Mouse (Mus musculus) limb, embryonic 11.5 days (tissue): ENCODE data around the gene Cabcoco1. TPM values are rescaled to one million over a fixed set of nuclear protein-coding genes. Genes with fewer than 3 reads are reported as not detected.

Source experiments
- ATAC-seq: fragments of 200-750 bp; cut with Nextera tagmentation; 2 replicates; pipeline ENCODE4 v1.8.0; 2017; ENCODE audit warnings: low read depth; ENCODE audit not compliant: insufficient number of reproducible peaks, low FRiP score, low TSS enrichment
- DNase-seq: peaks from one replicate; pipeline ENCODE4 v3.0.0-alpha.2; 2015; ENCODE audit warnings: low spot score
- H3K27ac ChIP-seq: fragments of 300-500 bp; sonication (generic); replicated peaks from 2 replicates; pipeline ENCODE4 v1.5.1; 2014; ENCODE audit warnings: low read depth, mild to moderate bottlenecking, low read length
- H3K27me3 ChIP-seq: fragments of 300-500 bp; sonication (generic); 2 replicates; pipeline ENCODE4 v1.6.1; 2014; ENCODE audit warnings: mild to moderate bottlenecking, low read length, mixed read lengths; ENCODE audit not compliant: control insufficient read depth, insufficient read depth
- H3K36me3 ChIP-seq: fragments of 300-500 bp; sonication (generic); 2 replicates; pipeline ENCODE4 v1.6.1; 2014; ENCODE audit warnings: mild to moderate bottlenecking, low read length, moderate library complexity, mixed read lengths; ENCODE audit not compliant: control insufficient read depth, insufficient read depth
- H3K4me1 ChIP-seq: fragments of 300-500 bp; sonication (generic); 2 replicates; pipeline ENCODE4 v1.6.1; 2014; ENCODE audit warnings: low read length, mixed read lengths; ENCODE audit not compliant: control insufficient read depth, insufficient read depth
- H3K4me2 ChIP-seq: fragments of 300-500 bp; sonication (generic); 2 replicates; pipeline ENCODE4 v1.6.1; 2014; ENCODE audit warnings: low read depth, mild to moderate bottlenecking, moderate library complexity; ENCODE audit not compliant: severe bottlenecking
- H3K4me3 ChIP-seq: fragments of 300-500 bp; sonication (generic); 2 replicates; pipeline ENCODE4 v1.5.1; 2014; ENCODE audit warnings: low read depth, low read length
- H3K9ac ChIP-seq: fragments of 300-500 bp; sonication (generic); 2 replicates; pipeline ENCODE4 v1.6.1; 2014; ENCODE audit warnings: mild to moderate bottlenecking, low read length
- H3K9me3 ChIP-seq: fragments of 300-500 bp; sonication (generic); 2 replicates; pipeline ENCODE4 v1.6.1; 2016; ENCODE audit warnings: low read length; ENCODE audit not compliant: control insufficient read depth
- WGBS: fragments of 180-500 bp; shearing (Covaris S2); extraction: QIAGEN DNeasy Blood & Tissue Kit; methylation state at CpG from one replicate; pipeline ENCODE4 v1.1.7; 2014; 5-methylcytosine and 5-hydroxymethylcytosine counted together
- polyA plus RNA-seq: library from polyadenylated mRNA; unstranded; fragments of >200 nt; fragmentation: Nextera tagmentation; extraction: Ambion mirVana; gene quantifications from 2 replicates; pipeline ENCODE4 v1.2.1, GENCODE M21; 2014

Gene Cabcoco1
- polyA plus RNA-seq, 1 experiment from 2014 or later: 0.69 TPM

DNA sequence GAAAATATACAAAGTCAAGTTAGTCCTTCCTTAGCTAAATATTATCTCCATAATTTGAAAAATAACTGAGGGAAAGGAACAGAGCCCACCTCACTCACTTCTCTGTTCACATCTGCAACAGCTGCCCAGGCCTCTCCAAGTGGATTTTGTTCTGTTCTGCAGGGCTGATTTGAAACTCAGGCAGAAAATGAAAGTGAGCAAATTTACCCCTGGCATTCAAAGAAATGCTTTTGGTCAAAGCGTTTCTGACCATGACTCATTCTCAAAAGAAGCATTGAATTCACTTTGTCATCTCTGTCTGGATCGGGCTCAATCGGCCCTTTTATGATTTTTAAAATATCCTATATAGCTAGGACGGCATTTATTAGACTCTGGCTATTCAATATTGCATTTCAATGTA is 135.8 kb downstream of the Cabcoco1 start:
- Histone ChIP-seq H3K4me3 (no peak overlapping the region), H3K4me1 (no peaks in the 10 kb centered on the region), H3K36me3 (no peaks in the 10 kb centered on the region), H3K9me3 (no peaks in the 10 kb centered on the region), H3K27me3 (no peaks in the 10 kb centered on the region), H3K27ac (no peak overlapping the region), H3K4me2 (no peak overlapping the region), H3K9ac (no peak overlapping the region)
- ATAC-seq (no peak), DNase-seq (no peak)
- 91% methylated on average over 4 of the region's 4 CpGs for WGBS

- ATAC-seq: no peak
- no peak for DNase-seq
- Histone ChIP-seq H3K27me3 (no peaks in the 10 kb centered on the region), H3K4me2 (no peak overlapping the region), H3K4me1 (no peaks in the 10 kb centered on the region), H3K9ac (no peak overlapping the region), H3K9me3 (no peaks in the 10 kb centered on the region), H3K4me3 (no peak overlapping the region), H3K36me3 (no peaks in the 10 kb centered on the region), H3K27ac (no peak overlapping the region)
- 89% methylated on average over 8 of the region's 8 CpGs for WGBS
These were observed 144.9 kb downstream of the Cabcoco1 start for GRCm38 (mm10) chr10:68396786-68397185.

DNA sequence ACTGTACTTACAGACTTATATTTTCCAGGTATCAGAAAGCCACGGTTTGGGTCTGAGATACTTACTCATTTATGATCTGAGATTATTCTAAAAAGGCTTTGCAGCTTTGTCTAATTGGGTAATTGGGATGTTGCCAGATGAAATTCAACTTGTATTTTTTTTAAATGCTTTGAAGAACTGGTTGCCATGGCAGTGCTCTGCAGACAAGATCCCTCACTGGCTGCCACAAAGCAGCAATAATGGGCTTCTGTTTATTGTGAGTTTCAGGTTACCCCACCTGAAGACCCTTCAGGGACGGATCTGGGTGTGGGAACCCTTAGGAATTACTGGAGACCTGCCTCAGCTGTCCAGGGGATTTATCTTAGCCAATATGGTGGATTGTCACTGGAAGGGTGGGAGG is 145.6 kb downstream of the Cabcoco1 start:
- no peak overlapping the region for H3K4me2 ChIP-seq
- ATAC-seq: no peak
- H3K36me3 ChIP-seq: no peaks in the 10 kb centered on the region
- WGBS: 36% methylated on average over 2 of the region's 2 CpGs
- H3K4me3 ChIP-seq: no peak overlapping the region
- H3K9me3 ChIP-seq: no peaks in the 10 kb centered on the region
- H3K9ac ChIP-seq: no peak overlapping the region
- H3K4me1 ChIP-seq: no peaks in the 10 kb centered on the region
- no peaks in the 10 kb centered on the region for H3K27me3 ChIP-seq
- no peak overlapping the region for H3K27ac ChIP-seq
- DNase-seq: no peak

- ATAC-seq: no peak
- H3K9ac ChIP-seq: no peak overlapping the region
- no peaks in the 10 kb centered on the region for H3K4me1 ChIP-seq
- no peak overlapping the region for H3K4me2 ChIP-seq
- no peak overlapping the region for H3K4me3 ChIP-seq
- no peaks in the 10 kb centered on the region for H3K9me3 ChIP-seq
- no peak overlapping the region for H3K27ac ChIP-seq
- WGBS: 76% methylated on average over 4 of the region's 4 CpGs
- no peaks in the 10 kb centered on the region for H3K36me3 ChIP-seq
- H3K27me3 ChIP-seq: no peaks in the 10 kb centered on the region
- DNase-seq: no peak
These were observed 150.1 kb downstream of the Cabcoco1 start for GRCm38 (mm10) chr10:68391640-68392039.

DNA sequence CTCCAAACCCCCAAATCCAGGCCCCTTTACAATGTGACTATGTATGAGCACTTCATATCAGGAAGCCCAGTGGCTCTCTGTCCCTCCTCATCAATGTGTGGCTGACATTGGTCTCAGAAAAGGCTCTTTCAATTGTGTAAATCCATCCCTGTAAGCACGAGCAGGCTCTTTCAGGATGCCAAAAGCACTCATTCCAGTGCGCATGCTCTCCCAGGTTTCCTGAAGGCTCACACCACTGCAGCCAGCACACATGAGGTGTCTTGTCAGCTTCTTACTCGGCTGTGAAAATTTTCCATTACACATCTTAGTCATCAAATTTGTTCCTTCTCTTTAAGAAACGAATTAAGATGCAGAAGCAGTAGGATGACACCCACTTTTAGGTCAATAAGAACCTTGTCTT is 152.9 kb downstream of the Cabcoco1 start:
- H3K27ac ChIP-seq: no peak overlapping the region

DNA sequence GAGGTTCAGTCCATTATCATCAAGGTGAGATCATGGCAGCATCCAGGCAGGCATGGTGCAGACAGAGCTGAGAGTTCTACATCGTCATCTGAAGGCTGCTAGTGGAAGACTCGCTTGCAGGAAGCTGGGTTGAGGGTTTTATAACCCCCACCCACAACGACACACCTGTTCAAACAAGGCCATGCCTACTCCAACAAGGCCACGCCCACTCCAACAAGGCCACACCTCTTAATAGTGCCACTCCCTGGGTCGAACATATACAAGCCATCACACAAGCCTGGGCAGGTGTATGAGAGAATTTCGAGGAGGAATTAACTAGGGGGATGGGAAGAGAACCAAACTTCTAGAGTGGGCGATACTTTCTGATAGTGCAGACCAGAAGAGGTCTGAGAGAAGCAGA is 153.6 kb downstream of the Cabcoco1 start:
- Histone ChIP-seq H3K27ac (no peak overlapping the region), H3K9me3 (no peaks in the 10 kb centered on the region), H3K27me3 (no peaks in the 10 kb centered on the region), H3K4me3 (no peak overlapping the region), H3K4me1 (no peaks in the 10 kb centered on the region), H3K9ac (no peak overlapping the region), H3K4me2 (no peak overlapping the region), H3K36me3 (no peaks in the 10 kb centered on the region)
- ATAC-seq (no peak), DNase-seq (no peak)
- WGBS: 82% methylated on average over 7 of the region's 7 CpGs

More for the DNA sequence above, 152.9 kb downstream of the Cabcoco1 start:
- H3K9me3 ChIP-seq: no peaks in the 10 kb centered on the region
- H3K36me3 ChIP-seq: no peaks in the 10 kb centered on the region
- no peak for DNase-seq
- no peak overlapping the region for H3K4me2 ChIP-seq
- WGBS: 87% methylated on average over 4 of the region's 4 CpGs
- no peak overlapping the region for H3K9ac ChIP-seq
- no peak overlapping the region for H3K4me3 ChIP-seq
- ATAC-seq: no peak
- H3K27me3 ChIP-seq: no peaks in the 10 kb centered on the region
- H3K4me1 ChIP-seq: no peaks in the 10 kb centered on the region

Other genes with a start within 250 kb of the Cabcoco1 start
- gene Tmem26, start 181.8 kb upstream of the Cabcoco1 start, polyA plus RNA-seq: 26.9 and 28.0 TPM in 2 replicates